Mouse (Mus musculus) lung, postnatal 36 days (tissue): ENCODE measurements around the gene Samd4.

Source experiments
- DNase-seq: peaks from one replicate; pipeline ENCODE4 v3.0.0; 2022; ENCODE audit warnings: mixed read lengths

Samd4 gene

DNA sequence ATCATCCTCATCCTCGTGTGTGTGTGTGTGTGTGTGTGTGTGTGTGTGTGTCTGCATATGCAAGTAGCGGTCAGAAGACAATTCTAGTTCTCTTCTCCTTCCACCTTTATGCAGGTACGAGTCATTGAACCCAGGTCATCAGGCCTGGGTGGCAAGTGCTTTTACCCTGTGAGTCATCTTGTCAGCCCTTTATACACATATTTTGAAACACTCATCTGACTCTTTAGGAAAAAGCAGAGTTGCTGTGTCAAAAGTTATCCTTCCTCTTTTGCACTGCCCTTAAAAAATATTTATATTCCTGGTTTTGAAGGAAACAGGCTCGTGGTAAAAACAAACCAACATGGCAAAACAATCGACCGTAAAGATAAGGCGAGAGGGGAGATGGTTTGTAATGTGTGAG, 29.8 kb downstream of the Samd4 start:
- DNase-seq: no peak

GRCm38 (mm10) chr14:46914356-46914755, 31.7 kb downstream of the Samd4 start:
- DNase-seq: peak; percentile 20

GRCm38 (mm10) chr14:46915555-46915954, 32.9 kb downstream of the Samd4 start:
- DNase-seq: peak; percentile 17

- no peak for DNase-seq
Measured at GRCm38 (mm10) chr14:46916581-46916980, 33.9 kb downstream of the Samd4 start.

DNA sequence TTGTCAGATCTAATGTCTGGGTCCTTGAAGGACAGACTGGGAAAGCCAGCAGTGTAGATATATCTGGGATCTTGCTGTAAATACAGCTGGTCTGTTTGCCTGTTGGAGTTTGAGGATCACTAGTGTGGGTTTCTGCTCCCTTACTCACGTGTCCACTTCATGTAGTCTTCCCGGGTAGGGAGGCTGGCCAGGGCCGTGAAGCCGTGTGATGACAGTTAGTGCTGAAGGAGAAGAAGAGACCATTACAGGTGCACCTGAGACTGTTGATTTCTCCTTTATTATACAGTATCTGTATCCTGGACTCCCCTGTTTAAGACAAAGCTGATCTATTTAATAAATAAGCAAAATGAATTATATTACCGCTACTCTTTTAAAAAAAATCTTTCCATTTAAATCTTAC, 34.5 kb downstream of the Samd4 start:
- no peak for DNase-seq

DNA sequence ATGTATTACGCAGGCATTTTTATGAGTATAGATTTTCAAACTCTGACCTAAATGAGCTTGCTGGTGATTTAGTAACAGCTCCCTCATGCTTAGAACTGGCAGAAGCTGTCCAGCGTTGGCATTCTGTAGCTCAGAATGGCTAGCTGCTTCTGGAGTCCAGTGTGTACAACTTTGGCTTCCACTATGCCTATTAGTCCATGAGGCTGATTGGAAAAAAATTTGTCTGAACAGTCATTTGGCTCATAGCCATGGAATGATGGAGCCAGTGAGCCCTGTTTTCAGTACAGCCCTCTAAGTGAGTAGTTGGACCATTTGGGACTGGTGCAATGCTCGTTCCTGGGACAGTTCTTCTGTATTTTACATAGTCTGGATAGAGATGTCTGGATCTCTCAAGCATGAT, 34.9 kb downstream of the Samd4 start:
- no peak for DNase-seq

DNA sequence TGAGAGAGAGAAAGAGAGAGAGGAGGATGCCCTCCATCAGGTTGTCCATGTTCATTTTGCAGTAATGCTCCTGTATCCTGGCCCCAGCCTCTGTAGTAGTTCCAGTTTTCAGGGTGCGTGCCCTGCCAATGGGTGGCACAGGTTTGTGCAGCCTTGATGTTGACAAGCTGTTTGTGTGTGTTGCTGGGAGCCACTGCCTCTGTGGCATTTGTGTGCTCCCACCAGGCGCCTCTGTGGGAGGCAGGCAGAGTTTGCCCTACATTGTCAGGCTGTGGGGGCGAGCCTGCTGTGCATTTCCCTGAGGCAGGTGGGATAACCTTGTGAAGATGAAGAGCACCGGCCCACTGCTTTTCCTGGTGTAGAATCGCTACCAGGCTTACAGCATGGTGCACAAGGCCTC, 37.8 kb downstream of the Samd4 start:
- no peak for DNase-seq

DNA sequence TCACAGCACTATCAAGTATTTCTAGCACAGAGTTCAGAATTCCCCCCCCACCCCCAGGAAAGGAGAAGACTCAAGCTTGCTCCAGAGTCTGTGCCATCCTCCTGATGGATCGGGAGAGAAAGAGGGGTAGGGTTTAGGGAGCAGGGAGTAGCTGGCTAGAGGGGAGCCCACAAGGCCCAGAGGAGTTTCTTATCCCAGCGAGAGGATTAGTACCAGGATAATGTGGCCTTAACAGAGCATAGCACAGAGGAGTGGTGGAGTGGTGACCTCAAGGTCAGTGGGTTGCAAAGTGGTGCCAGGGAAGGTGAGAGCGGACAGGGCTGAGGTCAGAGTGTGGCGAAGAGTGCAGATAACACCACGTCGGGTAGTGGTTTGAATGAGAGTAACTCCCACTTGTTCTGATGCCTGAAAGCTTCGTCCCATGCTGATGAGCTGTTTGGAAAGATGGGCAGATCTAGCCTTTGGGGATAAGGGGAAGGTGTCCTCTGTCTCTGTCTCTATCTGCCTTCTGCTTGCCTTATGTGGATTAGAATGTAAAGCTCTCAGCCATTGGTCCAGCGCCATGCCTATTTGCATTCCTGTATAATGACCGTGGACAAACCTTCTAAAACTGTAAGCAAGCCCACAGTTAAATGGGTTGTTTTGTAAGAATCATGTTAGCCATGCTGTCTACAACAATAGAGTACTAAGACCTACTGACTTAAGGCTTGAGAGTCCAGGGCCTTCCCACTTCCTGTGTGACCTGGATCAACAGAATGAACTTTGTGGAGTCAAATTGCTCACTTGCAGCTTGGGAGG, 38.7 kb downstream of the Samd4 start:
- no peak for DNase-seq

GRCm38 (mm10) chr14:46923931-46924330, 41.3 kb downstream of the Samd4 start:
- DNase-seq: peak; percentile 77

DNA sequence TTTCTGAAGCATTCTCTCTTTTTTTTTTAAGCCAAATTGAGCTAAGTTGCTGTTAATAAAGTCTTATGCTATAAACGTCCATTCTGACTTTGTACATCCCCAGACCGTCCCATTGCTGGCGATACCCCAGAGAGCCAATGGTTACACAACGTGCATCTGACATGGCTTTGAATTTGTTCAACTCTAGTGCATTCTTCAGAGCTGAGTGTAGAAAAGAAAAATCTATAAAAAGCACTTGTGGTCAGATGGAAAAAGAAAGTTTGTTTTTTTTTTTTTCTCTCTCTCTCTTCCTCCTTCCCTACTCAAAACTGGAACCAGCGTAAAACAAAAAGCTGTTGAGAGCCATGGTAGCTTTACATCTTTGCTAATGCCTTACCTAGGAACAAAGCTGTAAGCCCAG, 41.8 kb downstream of the Samd4 start:
- DNase-seq: peak; percentile 54

DNA sequence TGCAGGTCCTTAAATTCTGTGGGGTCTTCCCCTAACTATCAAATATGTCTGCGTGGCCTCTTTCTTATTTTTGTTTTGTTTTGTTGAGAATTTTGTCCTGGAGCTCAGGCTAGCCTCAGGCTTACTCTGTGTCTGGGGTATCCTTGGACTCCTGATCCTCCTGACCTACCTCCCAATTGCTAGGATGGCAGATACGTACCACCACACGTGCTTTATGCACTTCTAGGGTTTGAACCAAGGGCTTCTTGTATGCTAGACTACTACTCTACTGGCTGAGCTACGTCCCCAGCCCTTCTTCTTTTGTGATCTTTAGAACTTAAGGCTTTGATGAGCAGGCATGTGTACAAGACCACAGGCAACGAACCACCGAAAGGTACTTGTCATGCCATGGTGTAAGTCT, 45.9 kb downstream of the Samd4 start:
- no peak for DNase-seq

DNA sequence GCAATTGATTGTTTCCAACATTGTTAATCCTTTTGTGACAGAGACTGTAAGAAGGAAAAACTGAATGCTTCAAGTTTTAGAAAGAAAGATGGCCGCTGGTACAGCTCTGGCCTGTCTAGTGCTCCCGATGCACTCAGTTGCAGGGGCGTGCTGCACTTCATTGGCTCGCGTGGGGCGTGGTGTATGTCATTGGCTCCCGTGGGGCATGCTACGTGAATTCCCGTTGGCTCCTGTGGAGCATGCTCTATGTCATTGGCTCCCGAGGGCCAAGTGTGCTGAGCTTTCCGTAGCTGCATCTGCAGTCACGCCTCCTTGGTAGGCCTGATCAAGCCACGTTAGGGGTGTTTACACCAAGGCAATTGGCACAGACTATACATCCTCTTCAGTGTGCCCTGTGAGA, 49.5 kb downstream of the Samd4 start:
- DNase-seq: no peak

DNA sequence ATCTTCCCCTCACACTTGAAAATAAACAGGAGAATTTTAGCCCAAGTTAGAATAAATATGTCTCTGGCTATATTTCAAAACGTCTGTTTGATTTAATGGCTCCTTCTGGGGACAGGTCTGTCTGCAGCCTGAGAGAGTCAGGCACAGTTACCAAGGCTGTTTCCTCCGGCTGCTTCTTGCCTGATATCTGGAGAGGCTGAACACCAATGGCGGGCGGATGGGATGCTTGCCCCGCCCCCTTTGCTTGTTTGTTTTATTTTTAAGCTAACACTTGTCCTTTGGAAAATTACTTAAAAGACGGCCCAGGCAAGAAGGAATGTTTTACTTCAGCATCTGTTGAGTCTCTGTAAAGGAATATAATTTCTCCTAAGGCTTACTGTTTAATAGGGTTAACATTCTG, 50.1 kb downstream of the Samd4 start:
- DNase-seq: peak; percentile 76

GRCm38 (mm10) chr14:46941077-46941476, 58.4 kb downstream of the Samd4 start:
- no peak for DNase-seq

- DNase-seq: peak; percentile 69
Measured at GRCm38 (mm10) chr14:46941896-46942812, 59.5 kb downstream of the Samd4 start.

- DNase-seq: no peak
Measured at GRCm38 (mm10) chr14:46944411-46944810, 61.8 kb downstream of the Samd4 start.

DNA sequence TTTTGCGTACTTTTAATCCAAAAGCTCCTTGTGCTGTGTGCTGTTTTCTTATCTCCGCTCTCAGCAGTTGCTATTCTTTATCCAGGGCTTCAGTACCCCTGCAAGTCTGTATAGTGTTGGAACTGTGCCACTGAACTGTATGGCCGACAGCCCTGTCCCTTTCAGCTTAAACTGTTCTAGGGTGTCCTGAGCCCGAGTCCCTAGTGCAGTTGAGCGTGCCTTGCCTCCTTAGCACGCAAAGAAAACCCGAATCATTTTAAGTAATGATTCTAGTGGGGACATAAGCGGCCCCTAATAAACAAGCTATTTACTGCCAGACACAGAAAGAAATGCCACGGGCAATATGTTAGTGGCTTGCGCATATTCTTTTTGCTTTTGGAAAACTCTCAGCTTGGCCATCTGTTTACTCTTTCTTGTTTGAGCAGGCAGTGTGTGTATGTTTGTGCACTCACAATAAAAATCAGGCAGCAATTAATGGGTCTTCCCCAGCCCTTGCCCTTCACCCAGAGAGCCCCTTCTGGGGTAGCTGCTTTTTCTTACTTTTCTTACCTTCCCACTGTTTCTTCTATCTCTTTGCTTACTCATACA, 63.3 kb downstream of the Samd4 start:
- DNase-seq: no peak

DNA sequence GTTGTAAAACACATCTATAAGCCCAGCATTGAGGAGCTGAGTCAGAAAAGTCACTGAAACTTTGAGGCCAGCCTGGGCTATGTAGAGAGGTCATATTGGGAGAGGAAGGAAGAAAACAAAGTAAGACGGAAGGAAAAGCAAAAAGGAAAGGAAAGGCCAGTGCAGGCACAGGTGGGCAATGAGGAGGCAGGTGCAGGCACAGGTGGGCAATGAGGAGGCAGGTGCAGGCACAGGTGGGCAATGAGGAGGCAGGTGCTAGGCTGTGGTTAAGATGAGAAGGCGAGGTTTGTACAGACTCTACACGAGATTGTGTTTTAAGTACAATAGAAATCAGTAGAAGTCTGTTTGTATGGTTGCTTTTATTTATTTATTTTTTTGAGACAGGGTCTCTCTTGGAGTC, 65.0 kb downstream of the Samd4 start:
- DNase-seq: no peak

DNA sequence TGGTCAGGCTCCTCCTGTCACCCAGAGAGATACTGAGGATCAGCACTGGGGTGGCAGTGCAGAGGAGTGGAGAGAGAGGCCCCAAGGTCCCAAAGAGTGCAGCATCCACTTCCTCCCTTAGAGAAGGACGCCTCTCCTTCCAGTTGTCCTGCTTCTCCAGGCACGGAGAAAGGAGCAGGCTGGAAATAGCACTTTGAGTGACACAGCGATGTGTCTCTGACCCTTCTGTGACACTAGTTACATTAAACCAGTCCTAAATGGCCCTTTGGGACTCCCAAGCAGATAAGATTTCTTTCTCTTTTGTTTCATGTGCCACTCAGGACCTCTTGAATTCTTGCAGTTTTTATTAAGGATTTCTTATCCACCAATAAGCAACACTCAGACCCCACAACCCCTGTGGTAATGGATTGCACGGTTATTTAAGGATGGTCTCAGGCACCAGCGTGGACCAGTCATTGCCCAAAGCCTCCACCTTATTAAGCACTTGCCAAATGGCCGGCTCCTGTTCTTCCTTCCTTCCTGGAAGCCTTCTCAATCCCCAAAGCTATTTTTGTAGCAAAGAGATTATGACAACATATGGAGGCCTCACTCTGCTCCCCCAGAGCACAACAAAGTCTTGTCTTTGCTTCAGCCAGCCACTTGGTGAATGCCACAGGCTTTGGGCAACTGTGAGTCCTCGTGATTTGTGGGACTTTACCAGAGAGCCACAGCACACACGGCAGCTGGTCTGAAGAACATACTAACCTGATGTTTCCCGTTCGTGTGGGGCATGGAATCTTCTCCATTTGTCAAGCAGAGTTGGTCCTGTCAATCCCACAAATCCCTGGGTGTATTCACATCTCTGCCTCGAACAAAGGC, 68.1 kb downstream of the Samd4 start:
- DNase-seq: no peak

- DNase-seq: no peak
Measured at GRCm38 (mm10) chr14:46952264-46952663, 69.6 kb downstream of the Samd4 start.

GRCm38 (mm10) chr14:46955109-46955508, 72.5 kb downstream of the Samd4 start:
- DNase-seq: no peak

DNA sequence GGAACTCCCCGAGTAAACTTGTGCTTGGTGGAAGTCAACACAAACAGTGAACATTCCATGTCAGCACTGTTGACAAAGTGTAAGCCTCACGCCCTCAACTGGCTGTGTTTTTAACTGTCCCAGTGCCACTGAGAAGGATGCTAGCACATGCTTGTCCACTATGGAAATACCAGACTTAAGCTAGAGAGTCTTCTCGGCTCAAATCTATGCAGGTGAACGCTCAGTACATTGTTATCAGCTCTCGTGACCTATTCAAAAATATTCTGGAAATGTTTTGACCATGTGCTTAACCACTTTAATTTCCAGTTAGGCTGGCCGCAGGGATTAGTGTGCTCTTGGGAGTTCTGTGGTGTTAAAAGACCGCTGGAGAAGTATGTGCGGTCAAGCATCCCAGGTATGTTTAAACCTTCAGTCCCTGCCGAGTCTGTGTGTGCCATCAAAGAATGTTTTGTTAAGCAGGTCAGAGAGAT, 73.0 kb downstream of the Samd4 start:
- peak; percentile 64 for DNase-seq

GRCm38 (mm10) chr14:46956121-46956520, 73.5 kb downstream of the Samd4 start:
- no peak for DNase-seq
